Mouse (Mus musculus) mouse embryonic stem cell (cell line): ENCODE data around the gene Nf2.
"Not testable (repeated sequence)": the region's sequence is repeated elsewhere in the genome, so short reads cannot be mapped to it uniquely, and the experiment has no call there.

Experiments
- in situ Hi-C, 2 experiments: fragments of 300-500 bp; cut with MboI; formaldehyde crosslinking; loops; 1 replicate in 1 of 2; 3 replicates in 1 of 2; pipeline ENCODE4 v1.14.3; 2019 to 2020; ENCODE audit warnings: low sequenced_read_pairs in 2 of 2, low pct_unique_long_range_greater_than_20kb in 1 of 2, mixed read lengths in 1 of 2; ENCODE audit not compliant: unreplicated experiment in 1 of 2

The Nf2 gene

GRCm38 (mm10) chr11:4804921-4805562 is 44.3 kb downstream of the Nf2 start:
- in situ Hi-C loops = no loop called here

GRCm38 (mm10) chr11:4803951-4804350 is 45.4 kb downstream of the Nf2 start:
- in situ Hi-C loops = no loop called here

GRCm38 (mm10) chr11:4803426-4803825 is 45.9 kb downstream of the Nf2 start:
- in situ Hi-C loops = no loop called here

- in situ Hi-C loops = no loop called here
Measured at GRCm38 (mm10) chr11:4803008-4803407, 46.3 kb downstream of the Nf2 start.

GRCm38 (mm10) chr11:4802401-4802800 is 46.9 kb downstream of the Nf2 start:
- in situ Hi-C loops = not testable (repeated sequence)

- in situ Hi-C loops = no loop called here
Measured at GRCm38 (mm10) chr11:4800654-4801053, 48.7 kb downstream of the Nf2 start.

GRCm38 (mm10) chr11:4793006-4793405 is 56.3 kb downstream of the Nf2 start:
- in situ Hi-C loops = no loop called here

- in situ Hi-C loops = no loop called here
Measured at GRCm38 (mm10) chr11:4791549-4791948, 57.8 kb downstream of the Nf2 start.

GRCm38 (mm10) chr11:4789691-4790090 is 59.6 kb downstream of the Nf2 start:
- in situ Hi-C loops = no loop called here

- in situ Hi-C loops = no loop called here
Measured at GRCm38 (mm10) chr11:4784629-4785142, 64.7 kb downstream of the Nf2 start.

GRCm38 (mm10) chr11:4783116-4783515 is 66.2 kb downstream of the Nf2 start:
- in situ Hi-C loops = no loop called here

- in situ Hi-C loops = no loop called here
Measured at GRCm38 (mm10) chr11:4780927-4781326, 68.4 kb downstream of the Nf2 start.

- in situ Hi-C loops = no loop called here
Measured at GRCm38 (mm10) chr11:4772925-4773324, 76.4 kb downstream of the Nf2 start.

GRCm38 (mm10) chr11:4771756-4772155 is 77.6 kb downstream of the Nf2 start:
- in situ Hi-C loops = no loop called here

GRCm38 (mm10) chr11:4769881-4770280 is 79.5 kb downstream of the Nf2 start:
- in situ Hi-C loops = no loop called here

GRCm38 (mm10) chr11:4769293-4769692 is 80.0 kb downstream of the Nf2 start:
- in situ Hi-C loops = no loop called here

- in situ Hi-C loops = no loop called here
Measured at GRCm38 (mm10) chr11:4768399-4768798, 80.9 kb downstream of the Nf2 start.

GRCm38 (mm10) chr11:4764476-4764875 is 84.9 kb downstream of the Nf2 start:
- in situ Hi-C loops = no loop called here

GRCm38 (mm10) chr11:4763631-4764030 is 85.7 kb downstream of the Nf2 start:
- in situ Hi-C loops = no loop called here

GRCm38 (mm10) chr11:4762511-4762910 is 86.8 kb downstream of the Nf2 start:
- in situ Hi-C loops = no loop called here

- in situ Hi-C loops = no loop called here
Measured at GRCm38 (mm10) chr11:4761991-4762390, 87.3 kb downstream of the Nf2 start.
